Mouse (Mus musculus): ENCODE data around the gene Umad1. TPM values are rescaled to one million over a fixed set of nuclear protein-coding genes. Genes with fewer than 3 reads are reported as not detected.
A peak's percentile ranks its signal among the peaks of the same experiment; 100 is the strongest.

The Umad1 gene
- polyA plus RNA-seq, 1 experiment from 2014 or later: 30.3 TPM

GRCm38 (mm10) chr6:8409865-8410264, 150.8 kb downstream of the Umad1 start:
- no peaks in the 10 kb centered on the region for H3K9me3 ChIP-seq (replicated peaks)
- H3K27me3 ChIP-seq: no peaks in the 10 kb centered on the region
- no peak overlapping the region for H3K27ac ChIP-seq
- no peak overlapping the region for H3K4me3 ChIP-seq
- peaks cover 17% of the 10 kb centered on the region for H3K4me1 ChIP-seq
- no peak overlapping the region for H3K9ac ChIP-seq
- H3K36me3 ChIP-seq (ENCODE audit: poor library complexity, severe bottlenecking): no peaks in the 10 kb centered on the region
- H3K4me2 ChIP-seq: no peak overlapping the region
- no peak for ATAC-seq
- WGBS: 82% methylated on average over 4 of the region's 4 CpGs

- Histone ChIP-seq H3K4me3 (no peak overlapping the region), H3K27me3 (no peaks in the 10 kb centered on the region), H3K36me3 (ENCODE audit: poor library complexity, severe bottlenecking) (no peaks in the 10 kb centered on the region), H3K9me3 (replicated peaks) (no peaks in the 10 kb centered on the region), H3K4me1 (peaks cover 17% of the 10 kb centered on the region), H3K9ac (no peak overlapping the region), H3K27ac (peak overlapping the region; percentile 51; the same call in 1 of the 2 replicates), H3K4me2 (no peak overlapping the region)
- ATAC-seq: peak; percentile 54
- WGBS: 65% methylated on average over 10 of the region's 10 CpGs
Observed at GRCm38 (mm10) chr6:8412845-8413598, 153.9 kb downstream of the Umad1 start.

- Histone ChIP-seq H3K4me1 (peaks cover 17% of the 10 kb centered on the region), H3K36me3 (ENCODE audit: poor library complexity, severe bottlenecking) (no peaks in the 10 kb centered on the region), H3K9ac (0 out of 2 replicates have a peak overlapping the region, but pooled peaks have one; percentile 17), H3K27me3 (no peaks in the 10 kb centered on the region), H3K27ac (no peak overlapping the region), H3K4me2 (no peak overlapping the region), H3K9me3 (replicated peaks) (no peaks in the 10 kb centered on the region), H3K4me3 (no peak overlapping the region)
- ATAC-seq: no peak; the same call in 1 of the 2 replicates
- 54% methylated on average over 9 of the region's 9 CpGs for WGBS
Observed at GRCm38 (mm10) chr6:8414020-8414419, 154.9 kb downstream of the Umad1 start.

- peaks cover 22% of the 10 kb centered on the region for H3K4me1 ChIP-seq
- ATAC-seq: no peak
Observed at GRCm38 (mm10) chr6:8415823-8416222, 156.7 kb downstream of the Umad1 start.

GRCm38 (mm10) chr6:8416802-8417569, 157.9 kb downstream of the Umad1 start:
- Histone ChIP-seq H3K27ac (no peak overlapping the region), H3K4me3 (no peak overlapping the region), H3K9ac (no peak overlapping the region), H3K4me2 (no peak overlapping the region), H3K9me3 (replicated peaks) (no peaks in the 10 kb centered on the region), H3K4me1 (peaks cover 34% of the 10 kb centered on the region), H3K36me3 (ENCODE audit: poor library complexity, severe bottlenecking) (no peaks in the 10 kb centered on the region), H3K27me3 (no peaks in the 10 kb centered on the region)
- ATAC-seq: no peak
- WGBS: 86% methylated on average over 8 of the region's 8 CpGs

More at GRCm38 (mm10) chr6:8415823-8416222, 156.7 kb downstream of the Umad1 start:
- H3K27me3 ChIP-seq: no peaks in the 10 kb centered on the region
- H3K9ac ChIP-seq: no peak overlapping the region
- H3K27ac ChIP-seq: no peak overlapping the region
- no peaks in the 10 kb centered on the region for H3K9me3 ChIP-seq (replicated peaks)
- WGBS: 58% methylated on average over 5 of the region's 5 CpGs
- H3K36me3 ChIP-seq (ENCODE audit: poor library complexity, severe bottlenecking): no peaks in the 10 kb centered on the region
- H3K4me2 ChIP-seq: no peak overlapping the region
- no peak overlapping the region for H3K4me3 ChIP-seq

GRCm38 (mm10) chr6:8419485-8420186, 160.5 kb downstream of the Umad1 start:
- no peak overlapping the region for H3K9ac ChIP-seq
- no peaks in the 10 kb centered on the region for H3K27me3 ChIP-seq
- H3K9me3 ChIP-seq (replicated peaks): no peaks in the 10 kb centered on the region
- no peak overlapping the region for H3K4me2 ChIP-seq
- WGBS: 80% methylated on average over 4 of the region's 4 CpGs
- H3K36me3 ChIP-seq (ENCODE audit: poor library complexity, severe bottlenecking): no peaks in the 10 kb centered on the region
- H3K4me3 ChIP-seq: no peak overlapping the region
- no peak overlapping the region for H3K27ac ChIP-seq
- no peak for ATAC-seq
- H3K4me1 ChIP-seq: peaks cover 30% of the 10 kb centered on the region

GRCm38 (mm10) chr6:8420187-8420503, 161.1 kb downstream of the Umad1 start:
- no peaks in the 10 kb centered on the region for H3K27me3 ChIP-seq
- H3K36me3 ChIP-seq (ENCODE audit: poor library complexity, severe bottlenecking): no peaks in the 10 kb centered on the region
- no peak overlapping the region for H3K27ac ChIP-seq
- no peak overlapping the region for H3K4me3 ChIP-seq
- WGBS: 87% methylated on average over 1 of the region's 1 CpGs
- peaks cover 30% of the 10 kb centered on the region for H3K4me1 ChIP-seq
- no peaks in the 10 kb centered on the region for H3K9me3 ChIP-seq (replicated peaks)
- H3K9ac ChIP-seq: no peak overlapping the region
- H3K4me2 ChIP-seq: no peak overlapping the region
- no peak for ATAC-seq

GRCm38 (mm10) chr6:8421421-8421820, 162.3 kb downstream of the Umad1 start:
- Histone ChIP-seq H3K27me3 (no peaks in the 10 kb centered on the region), H3K4me3 (no peak overlapping the region), H3K4me2 (peak overlapping the region; percentile 47; the same call in 1 of the 2 replicates), H3K27ac (peak overlapping the region; percentile 75), H3K9me3 (replicated peaks) (no peaks in the 10 kb centered on the region), H3K36me3 (ENCODE audit: poor library complexity, severe bottlenecking) (no peaks in the 10 kb centered on the region), H3K9ac (no peak overlapping the region), H3K4me1 (peaks cover 30% of the 10 kb centered on the region)
- no peak for ATAC-seq
- 61% methylated on average over 5 of the region's 5 CpGs for WGBS

- peaks cover 30% of the 10 kb centered on the region for H3K4me1 ChIP-seq
- no peak overlapping the region for H3K9ac ChIP-seq
- no peaks in the 10 kb centered on the region for H3K36me3 ChIP-seq (ENCODE audit: poor library complexity, severe bottlenecking)
- WGBS: 33% methylated on average over 10 of the region's 10 CpGs
- H3K27me3 ChIP-seq: no peaks in the 10 kb centered on the region
- H3K27ac ChIP-seq: peak overlapping the region; percentile 75
- no peaks in the 10 kb centered on the region for H3K9me3 ChIP-seq (replicated peaks)
- peak overlapping the region; percentile 47 for H3K4me2 ChIP-seq
- no peak overlapping the region for H3K4me3 ChIP-seq
- peak; percentile 92 for ATAC-seq
Observed at GRCm38 (mm10) chr6:8421959-8422581, 163.0 kb downstream of the Umad1 start.

GRCm38 (mm10) chr6:8423142-8423541, 164.1 kb downstream of the Umad1 start:
- 85% methylated on average over 2 of the region's 2 CpGs for WGBS
- Histone ChIP-seq H3K9ac (no peak overlapping the region), H3K9me3 (replicated peaks) (no peaks in the 10 kb centered on the region), H3K36me3 (ENCODE audit: poor library complexity, severe bottlenecking) (no peaks in the 10 kb centered on the region), H3K27me3 (no peaks in the 10 kb centered on the region), H3K4me1 (peaks cover 30% of the 10 kb centered on the region), H3K4me2 (no peak overlapping the region), H3K27ac (peak overlapping the region; percentile 75; the same call in 1 of the 2 replicates), H3K4me3 (no peak overlapping the region)
- ATAC-seq: no peak

- Histone ChIP-seq H3K4me3 (no peak overlapping the region), H3K36me3 (ENCODE audit: poor library complexity, severe bottlenecking) (no peaks in the 10 kb centered on the region), H3K27me3 (no peaks in the 10 kb centered on the region), H3K9me3 (replicated peaks) (no peaks in the 10 kb centered on the region), H3K27ac (no peak overlapping the region), H3K4me2 (no peak overlapping the region), H3K4me1 (peaks cover 7% of the 10 kb centered on the region), H3K9ac (no peak overlapping the region)
- ATAC-seq: no peak
- WGBS: 91% methylated on average over 5 of the region's 5 CpGs
Observed at GRCm38 (mm10) chr6:8427692-8428091, 168.6 kb downstream of the Umad1 start.

All from forebrain, embryonic 13.5 days (tissue).